27 mouse cellular contexts compared by ENCODE assay signal in genomic region chr3:21489547-21489946, GRCm38 (mm10).
A peak's percentile ranks its signal among the peaks of the same experiment; 100 is the strongest.
DNase-seq lines count a peak whose midpoint lies in the region; ATAC-seq and TF ChIP-seq lines count a peak whose summit lies in the region.
"Had no signal": no experiment of that assay in that cellular context is flagged by ENCODE, and none has a peak within 500 bp of the region (broad histone marks: within the 10 kb centered on the region; RNA-seq: fewer than 3 reads in every experiment).

No protein-coding gene starts in this region.

- H3K27ac ChIP-seq in left cerebral cortex, adult 2 months, result peak overlapping the region; percentile 63
- peak overlapping the region; percentile 17; the same call in 1 of the 2 replicates for H3K27ac ChIP-seq in cortical plate, adult 2 months (ENCODE audit: insufficient read depth, low read length)
- H3K27ac ChIP-seq: embryonic facial prominence, embryonic 10.5 days; embryonic facial prominence, embryonic 12.5 days; forebrain, embryonic 10.5 days; forebrain, embryonic 12.5 days had no signal

- H3K4me3 ChIP-seq in left cerebral cortex, adult 2 months, result no peak overlapping the region
- H3K4me3 ChIP-seq in cortical plate, adult 2 months (ENCODE audit: insufficient read depth, low read length), result no peak overlapping the region
- H3K4me3 ChIP-seq: embryonic facial prominence, embryonic 10.5 days; embryonic facial prominence, embryonic 12.5 days; erythroblast, embryonic 14.5 days; forebrain, embryonic 10.5 days; forebrain, embryonic 12.5 days had no signal

- H3K4me1 ChIP-seq in cortical plate, adult 2 months (ENCODE audit: control insufficient read depth, insufficient read depth, low read length), result peaks cover 2% of the 10 kb centered on the region; the same call in 1 of the 2 replicates
- H3K4me1 ChIP-seq: embryonic facial prominence, embryonic 10.5 days; embryonic facial prominence, embryonic 12.5 days; forebrain, embryonic 12.5 days had no signal

- no peak for TF ChIP-seq POLR2A in cortical plate, adult 2 months (IDR thresholded peaks at IDR 0.05; ENCODE audit: extremely low read depth, insufficient read depth, low read length)

- TF ChIP-seq CTCF in left cerebral cortex, adult 2 months (IDR thresholded peaks at IDR 0.05), result no peak
- no peak for TF ChIP-seq CTCF in cortical plate, adult 2 months (IDR thresholded peaks at IDR 0.05; ENCODE audit: extremely low read depth, insufficient read depth, low read length)

- no peak for DNase-seq in frontal cortex, postnatal 14 days (ENCODE audit: low spot score in 2 of 2)
- DNase-seq in left cerebral cortex, adult 2 months (ENCODE audit: extremely low spot score in 1 of 2, low spot score in 2 of 2), result no peak
- no peak for DNase-seq in left cerebral cortex, adult 18-20 months (ENCODE audit: low spot score in 2 of 2)
- DNase-seq in adipocyte (ENCODE audit: low spot score), result peak; percentile 38
- DNase-seq in kidney, adult 9 months, result no peak
- no peak for DNase-seq in kidney, postnatal 25 days
- DNase-seq: adrenal gland, adult 2 months; adrenal gland, postnatal 10 days; adrenal gland, postnatal 25 days; B cell, adult 2 months; cerebellum, adult 11-12 months; cerebellum, adult 2 months; cerebellum, adult 9-10 months; cerebellum, postnatal 14 days; cerebellum, postnatal 36 days had no signal

- peak; percentile 98 for ATAC-seq in frontal cortex, adult (ENCODE audit: low TSS enrichment)
- ATAC-seq: activated CD4-positive, CD25-positive, alpha-beta regulatory T cell, adult 4 months; CD4-positive, CD25-positive, alpha-beta regulatory T cell, adult 4 months; forebrain, embryonic 14.5 days; forebrain, embryonic 16.5 days; Patski had no signal

- intact Hi-C loops in left cerebral cortex, adult 2 months (cut with DNase I), result loop anchor here (10.0 kb wide), 3 partner anchors 465 to 835 kb away; no protein-coding TSS in a partner anchor
